Mouse (Mus musculus) monocyte, adult 2 months (primary cell): ENCODE measurements around the gene Dip2c.

Experiments
- DNase-seq, 2 experiments: peaks; one replicate each; pipeline ENCODE4 v3.0.0; 2022; ENCODE audit warnings: low spot score in 2 of 2, low read depth in 1 of 2

Dip2c gene

GRCm38 (mm10) chr13:9422876-9423275 lies 146.5 kb downstream of the Dip2c start:
- DNase-seq = no peak

GRCm38 (mm10) chr13:9424434-9424833 lies 148.1 kb downstream of the Dip2c start:
- no peak for DNase-seq

- DNase-seq = no peak
These were observed 149.9 kb downstream of the Dip2c start for GRCm38 (mm10) chr13:9426267-9426666.

- DNase-seq = no peak
These were observed 150.5 kb downstream of the Dip2c start for GRCm38 (mm10) chr13:9426779-9427178.

GRCm38 (mm10) chr13:9429884-9430283 lies 153.6 kb downstream of the Dip2c start:
- DNase-seq = no peak

GRCm38 (mm10) chr13:9430724-9431123 lies 154.4 kb downstream of the Dip2c start:
- no peak for DNase-seq

- no peak for DNase-seq
These were observed 155.1 kb downstream of the Dip2c start for GRCm38 (mm10) chr13:9431441-9431840.

- DNase-seq = no peak
These were observed 166.7 kb downstream of the Dip2c start for GRCm38 (mm10) chr13:9443066-9443465.

GRCm38 (mm10) chr13:9445533-9446294 lies 169.4 kb downstream of the Dip2c start:
- DNase-seq = no peak

GRCm38 (mm10) chr13:9446448-9447115 lies 170.3 kb downstream of the Dip2c start:
- no peak for DNase-seq

- DNase-seq = no peak
These were observed 173.9 kb downstream of the Dip2c start for GRCm38 (mm10) chr13:9450276-9450675.

- no peak for DNase-seq
These were observed 175.6 kb downstream of the Dip2c start for GRCm38 (mm10) chr13:9451952-9452351.

- DNase-seq = no peak
These were observed 178.3 kb downstream of the Dip2c start for GRCm38 (mm10) chr13:9454426-9455177.

GRCm38 (mm10) chr13:9455979-9456378 lies 179.7 kb downstream of the Dip2c start:
- DNase-seq = no peak

- no peak for DNase-seq
These were observed 181.3 kb downstream of the Dip2c start for GRCm38 (mm10) chr13:9457420-9458308.

GRCm38 (mm10) chr13:9464457-9464856 lies 188.1 kb downstream of the Dip2c start:
- DNase-seq = no peak

- DNase-seq = no peak
These were observed 190.9 kb downstream of the Dip2c start for GRCm38 (mm10) chr13:9467216-9467615.

GRCm38 (mm10) chr13:9473383-9473782 lies 197.1 kb downstream of the Dip2c start:
- DNase-seq = no peak

- DNase-seq = no peak
These were observed 205.4 kb downstream of the Dip2c start for GRCm38 (mm10) chr13:9481722-9482121.

- DNase-seq = no peak
These were observed 213.4 kb downstream of the Dip2c start for GRCm38 (mm10) chr13:9489696-9490095.

- DNase-seq = no peak
These were observed 218.4 kb downstream of the Dip2c start for GRCm38 (mm10) chr13:9494726-9495125.
